Mouse (Mus musculus) liver, postnatal 0 days (tissue): ENCODE results near the gene Rnf144b. TPM values are rescaled to one million over a fixed set of nuclear protein-coding genes. Genes with fewer than 3 reads are reported as not detected.

ENCODE experiments used
- ATAC-seq: fragments of 200-750 bp; cut with Nextera tagmentation; 2 replicates; pipeline ENCODE4 v1.8.0; 2017; ENCODE audit warnings: mild to moderate bottlenecking, moderate library complexity
- DNase-seq: peaks from one replicate; pipeline ENCODE4 v3.0.0-alpha.2; 2016
- H3K27ac ChIP-seq: fragments of 300-500 bp; sonication (generic); 2 replicates; pipeline ENCODE4 v1.5.1; 2014; ENCODE audit warnings: antibody characterized with exemption, moderate library complexity, mild to moderate bottlenecking, low read depth
- H3K27me3 ChIP-seq: fragments of 300-500 bp; sonication (generic); 2 replicates; pipeline ENCODE4 v1.6.1; 2014; ENCODE audit warnings: low read length, control low read depth, mixed read lengths; ENCODE audit not compliant: insufficient read depth
- H3K36me3 ChIP-seq: fragments of 300-500 bp; sonication (generic); replicated peaks from 2 replicates; pipeline ENCODE4 v1.6.1; 2014; ENCODE audit warnings: mild to moderate bottlenecking, control low read depth, low read length, moderate library complexity, mixed read lengths; ENCODE audit not compliant: insufficient read depth
- H3K4me1 ChIP-seq: fragments of 300-500 bp; sonication (generic); 2 replicates; pipeline ENCODE4 v1.6.1; 2014; ENCODE audit warnings: antibody characterized with exemption, mild to moderate bottlenecking, control low read depth; ENCODE audit not compliant: insufficient read depth
- H3K4me2 ChIP-seq: fragments of 300-500 bp; sonication (generic); 2 replicates; pipeline ENCODE4 v1.6.1; 2014; ENCODE audit warnings: low read depth, mild to moderate bottlenecking, low read length, moderate library complexity, mixed read lengths
- H3K4me3 ChIP-seq: fragments of 300-500 bp; sonication (generic); 2 replicates; pipeline ENCODE4 v1.5.1; 2014; ENCODE audit warnings: low read depth, low read length
- H3K9ac ChIP-seq: fragments of 300-500 bp; sonication (generic); replicated peaks from 2 replicates; pipeline ENCODE4 v1.6.1; 2014; ENCODE audit warnings: mild to moderate bottlenecking, moderate library complexity
- H3K9me3 ChIP-seq: fragments of 300-500 bp; sonication (generic); 2 replicates; pipeline ENCODE4 v1.6.1; 2016; ENCODE audit warnings: mild to moderate bottlenecking, control low read depth, low read length, mixed read lengths
- CTCF ChIP-seq: sonication (generic); IDR thresholded peaks from 2 replicates; pipeline ENCODE4 v1.5.1; 2016; ENCODE audit warnings: antibody characterized with exemption, low read depth
- EP300 ChIP-seq: IDR thresholded peaks from 2 replicates; pipeline ENCODE4 v1.6.1; 2016; ENCODE audit warnings: antibody characterized with exemption, low read depth, mild to moderate bottlenecking
- WGBS: fragments of 180-500 bp; shearing (Covaris S2); extraction: QIAGEN DNeasy Blood & Tissue Kit; methylation state at CpG from one replicate; pipeline ENCODE4 v1.1.7; 2014; ENCODE audit not compliant: insufficient replicate concordance; 5-methylcytosine and 5-hydroxymethylcytosine counted together
- polyA plus RNA-seq: library from polyadenylated mRNA; unstranded; fragments of >200 nt; fragmentation: Nextera tagmentation; extraction: Ambion mirVana; gene quantifications from 2 replicates; pipeline ENCODE4 v1.2.1, GENCODE M21; 2015

The Rnf144b gene
- polyA plus RNA-seq, 1 experiment from 2014 or later: 6.3 TPM

- Histone ChIP-seq H3K4me3 (peak overlapping the region; percentile 91), H3K9me3 (no peaks in the 10 kb centered on the region), H3K4me2 (peak overlapping the region; percentile 87), H3K27ac (peak overlapping the region; percentile 99), H3K36me3 (peaks cover 26% of the 10 kb centered on the region), H3K9ac (peak overlapping the region; percentile 95), H3K4me1 (peaks cover 32% of the 10 kb centered on the region), H3K27me3 (no peaks in the 10 kb centered on the region)
- under 1% methylated on average over 25 of the region's 25 CpGs for WGBS
- TF ChIP-seq CTCF (no peak), EP300 (no peak)
- ATAC-seq (no peak), DNase-seq (peak; percentile 64)
Measured at GRCm38 (mm10) chr13:47104856-47105541, 17.5 kb upstream of the Rnf144b start.

DNA sequence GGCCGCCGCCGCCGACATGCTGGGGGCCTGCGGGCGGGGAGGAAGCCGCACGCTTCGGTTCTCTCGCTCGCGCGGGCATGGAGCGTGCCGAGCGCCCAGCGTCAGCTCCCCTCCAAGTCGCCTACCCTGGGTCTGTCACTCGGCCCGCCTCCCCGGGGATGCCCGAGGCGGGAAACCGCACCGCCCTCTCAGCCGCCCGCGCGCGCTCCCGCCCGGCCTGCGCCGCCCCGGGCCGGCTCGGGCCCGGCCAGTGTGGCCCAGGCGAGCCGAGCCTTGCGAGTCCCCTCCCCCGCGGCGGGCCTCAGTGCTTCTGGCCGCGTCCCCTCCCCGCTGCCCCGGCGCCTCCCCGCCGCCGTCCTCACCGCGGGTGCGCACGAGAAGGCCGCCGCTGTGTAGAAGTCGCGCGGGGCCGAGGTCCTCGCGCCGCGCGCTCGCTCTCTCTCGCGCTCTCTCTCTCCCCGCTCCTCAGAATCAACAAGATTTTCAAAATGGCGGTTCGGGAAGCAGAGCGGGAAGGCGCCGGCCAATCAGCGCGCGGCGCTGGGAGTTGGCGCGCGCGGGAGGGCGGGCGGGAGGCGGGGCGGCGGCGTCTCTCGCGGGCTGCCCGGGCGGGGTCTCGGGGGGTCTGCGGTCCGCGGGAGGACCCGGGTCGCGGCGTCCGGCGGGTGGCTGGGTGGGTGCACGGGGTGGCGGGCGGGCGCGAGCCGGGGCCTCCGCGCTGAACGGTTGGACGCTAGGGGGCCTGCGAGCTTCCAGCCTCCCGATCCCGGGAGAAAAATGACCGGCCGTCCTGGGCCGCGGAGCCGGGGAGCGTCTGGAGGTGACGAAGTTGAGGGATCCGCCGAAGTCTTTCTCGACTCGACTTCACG is 16.5 kb upstream of the Rnf144b start, which contains the start of gene Dek:
TSS of gene Dek (minus strand) at position 491 of the 869 bp plus-strand sequence.
- H3K9me3 ChIP-seq: no peaks in the 10 kb centered on the region
- H3K4me2 ChIP-seq: peak within 1 kb of the TSS; percentile 87
- H3K27ac ChIP-seq: peak within 1 kb of the TSS; percentile 99
- H3K4me1 ChIP-seq: peaks cover 37% of the 10 kb centered on the region
- TF ChIP-seq EP300 (no peak), CTCF (peak; percentile 59)
- H3K9ac ChIP-seq: peak within 1 kb of the TSS; percentile 95
- under 1% methylated on average over 79 of the region's 129 CpGs for WGBS
- H3K27me3 ChIP-seq: no peaks in the 10 kb centered on the region
- peak within 1 kb of the TSS; percentile 91 for H3K4me3 ChIP-seq
- H3K36me3 ChIP-seq: peaks cover 19% of the 10 kb centered on the region
- ATAC-seq (peak; percentile 89), DNase-seq (peak; percentile 91)

DNA sequence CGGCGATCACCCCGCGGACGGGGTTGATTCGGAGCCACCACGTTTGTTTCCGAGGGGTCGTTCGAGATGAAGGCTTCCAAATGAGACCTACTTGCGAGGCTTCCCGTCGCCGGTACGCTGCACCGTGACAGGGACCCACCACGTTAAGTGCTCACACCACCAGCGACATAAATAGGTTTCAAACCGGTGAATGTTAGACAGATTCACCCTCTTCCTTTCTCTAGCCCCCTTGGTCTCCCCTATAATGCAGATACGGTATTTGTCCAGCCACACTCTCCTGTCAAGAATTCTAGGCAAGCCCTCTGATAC is 15.9 kb upstream of the Rnf144b start:
- peaks cover 37% of the 10 kb centered on the region for H3K4me1 ChIP-seq
- peaks cover 14% of the 10 kb centered on the region for H3K36me3 ChIP-seq
- ATAC-seq: peak; percentile 7

DNA sequence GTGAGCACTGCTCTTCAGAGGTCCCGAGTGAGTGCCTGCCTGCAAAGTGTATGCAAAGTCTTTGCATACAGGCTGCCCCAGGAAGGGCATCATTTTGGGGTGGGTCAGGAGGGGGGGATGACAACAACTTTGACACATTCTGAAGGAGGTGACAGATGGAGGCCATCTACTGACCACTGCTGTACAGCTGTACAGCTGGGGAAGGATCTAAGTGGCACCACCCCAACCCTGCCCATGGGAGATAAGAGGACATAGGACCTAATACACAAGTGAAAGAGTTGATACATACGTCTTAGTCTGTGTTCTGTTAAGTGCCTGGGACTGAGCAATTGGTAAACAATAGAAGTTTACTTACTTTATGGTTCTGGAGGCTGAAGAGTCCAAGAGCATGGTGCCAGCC is 13.2 kb upstream of the Rnf144b start:
- TF ChIP-seq EP300: peak; percentile 92
- no peak for TF ChIP-seq CTCF
- ATAC-seq: peak; percentile 46
- H3K9ac ChIP-seq: 0 out of 2 replicates have a peak overlapping the region, but pooled peaks have one; percentile 42
- 45% methylated on average over 2 of the region's 2 CpGs for WGBS
- peaks cover 44% of the 10 kb centered on the region for H3K4me1 ChIP-seq
- H3K9me3 ChIP-seq: no peaks in the 10 kb centered on the region
- H3K36me3 ChIP-seq: no peaks in the 10 kb centered on the region
- no peaks in the 10 kb centered on the region for H3K27me3 ChIP-seq
- peak overlapping the region; percentile 73 for H3K27ac ChIP-seq
- no peak overlapping the region for H3K4me3 ChIP-seq
- peak; percentile 54 for DNase-seq
- peak overlapping the region; percentile 59 for H3K4me2 ChIP-seq

More for the DNA sequence above, 15.9 kb upstream of the Rnf144b start:
- TF ChIP-seq EP300 (no peak), CTCF (no peak)
- Histone ChIP-seq H3K9me3 (no peaks in the 10 kb centered on the region), H3K4me2 (peak overlapping the region; percentile 87), H3K4me3 (peak overlapping the region; percentile 91), H3K27me3 (no peaks in the 10 kb centered on the region), H3K27ac (peak overlapping the region; percentile 99), H3K9ac (peak overlapping the region; percentile 95)
- no peak for DNase-seq
- whole genome bisulfite sequencing: under 1% methylated on average over 20 of the region's 20 CpGs

DNA sequence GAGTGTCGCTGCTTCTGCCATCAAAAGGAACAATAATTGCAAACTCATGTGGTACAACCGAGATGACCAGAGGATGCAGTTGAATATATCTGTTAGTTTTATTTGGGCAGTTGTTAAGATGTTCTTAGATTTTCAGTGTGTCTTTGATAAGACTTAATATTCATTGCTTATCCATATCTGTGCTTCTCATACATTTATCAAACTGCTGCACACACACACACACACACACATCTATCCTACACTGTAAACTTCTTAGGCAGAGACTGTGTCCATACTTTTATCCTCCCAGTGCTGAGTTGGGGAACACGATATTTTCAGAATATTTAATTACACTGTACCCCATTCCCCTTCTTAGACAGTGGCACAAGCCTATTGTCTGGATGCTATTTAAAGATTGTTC is 11.3 kb upstream of the Rnf144b start:
- no peaks in the 10 kb centered on the region for H3K9me3 ChIP-seq
- WGBS: 52% methylated on average over 3 of the region's 3 CpGs
- no peaks in the 10 kb centered on the region for H3K27me3 ChIP-seq
- TF ChIP-seq CTCF (no peak), EP300 (peak; percentile 94)
- DNase-seq (no peak), ATAC-seq (no peak)
- H3K27ac ChIP-seq: peak overlapping the region; percentile 73
- peaks cover 43% of the 10 kb centered on the region for H3K4me1 ChIP-seq
- peak overlapping the region; percentile 57 for H3K4me2 ChIP-seq
- H3K36me3 ChIP-seq: no peaks in the 10 kb centered on the region
- H3K9ac ChIP-seq: no peak overlapping the region
- no peak overlapping the region for H3K4me3 ChIP-seq

- H3K9me3 ChIP-seq: no peaks in the 10 kb centered on the region
- no peak for TF ChIP-seq CTCF
- TF ChIP-seq EP300: no peak
- H3K9ac ChIP-seq: 0 out of 2 replicates have a peak overlapping the region, but pooled peaks have one; percentile 26
- ATAC-seq (no peak), DNase-seq (no peak)
- H3K4me1 ChIP-seq: peaks cover 43% of the 10 kb centered on the region
- peak overlapping the region; percentile 73 for H3K27ac ChIP-seq
- 80% methylated on average over 3 of the region's 3 CpGs for WGBS
- peak overlapping the region; percentile 57 for H3K4me2 ChIP-seq
- H3K27me3 ChIP-seq: no peaks in the 10 kb centered on the region
- no peak overlapping the region for H3K4me3 ChIP-seq
- H3K36me3 ChIP-seq: no peaks in the 10 kb centered on the region
Measured at GRCm38 (mm10) chr13:47112056-47112455, 10.4 kb upstream of the Rnf144b start.
